Mouse (Mus musculus) urinary bladder, postnatal 36 days (tissue): Measurements from ENCODE around the gene Frmd5.
"Not testable (repeated sequence)": the region's sequence is repeated elsewhere in the genome, so short reads cannot be mapped to it uniquely, and the experiment has no call there.

Experiments
- DNase-seq, 2 experiments: peaks; one replicate each; pipeline ENCODE4 v3.0.0; 2022; ENCODE audit warnings: low spot score in 2 of 2, mixed read lengths in 1 of 2

Frmd5 gene

DNA sequence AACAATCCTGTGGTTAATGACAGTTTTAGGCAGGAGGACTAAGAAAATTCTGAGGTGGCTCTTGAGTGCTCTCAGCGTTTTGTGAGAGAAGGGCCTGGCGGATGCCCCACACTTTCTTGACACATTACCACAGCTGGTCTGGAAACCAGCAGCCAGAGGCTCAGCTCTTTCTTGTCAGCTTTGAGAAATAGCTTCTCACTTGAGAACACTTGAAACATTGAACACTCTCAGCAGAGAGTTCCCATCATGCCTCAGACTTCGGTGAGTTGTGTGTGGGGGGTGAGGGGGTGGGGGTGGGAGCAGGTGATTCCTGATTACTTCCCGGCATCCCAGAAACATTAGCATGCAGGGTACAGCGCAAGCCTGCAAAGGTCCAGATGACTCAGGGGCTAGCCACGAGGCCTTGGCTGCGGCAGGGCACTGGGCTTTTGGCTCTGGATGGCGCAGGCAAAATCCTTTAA is 231.1 kb downstream of the Frmd5 start:
- no peak for DNase-seq

DNA sequence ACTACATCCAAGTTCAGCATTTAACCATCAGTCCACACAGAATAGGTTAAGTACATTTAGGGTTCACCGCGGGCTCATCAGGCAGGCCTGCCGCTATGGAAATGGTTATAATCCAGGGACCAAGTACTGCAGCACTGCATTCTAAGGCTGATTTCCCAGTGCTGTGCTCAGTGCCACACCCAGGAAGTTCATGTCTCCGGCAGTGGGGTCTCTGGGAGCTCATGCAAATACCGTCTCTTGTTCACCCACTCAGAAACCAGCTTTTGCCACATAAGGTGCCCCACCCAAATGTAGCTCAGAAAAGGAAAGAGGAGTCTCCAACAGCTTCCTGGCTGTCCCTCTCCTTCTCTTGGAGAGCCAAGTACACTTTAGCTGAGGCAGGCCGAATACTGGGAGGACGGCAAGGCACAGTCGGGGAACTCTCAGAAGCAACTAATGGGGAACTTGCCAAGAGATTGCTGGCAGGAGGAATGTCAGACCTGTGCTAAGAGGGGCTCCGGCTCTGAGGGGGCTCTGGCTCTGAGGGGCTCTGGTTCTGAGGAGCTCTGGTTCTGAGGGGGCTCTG is 232.7 kb downstream of the Frmd5 start:
- DNase-seq: no peak

GRCm38 (mm10) chr2:121571780-121572179 is 235.1 kb downstream of the Frmd5 start:
- DNase-seq: peak; percentile 65 to 73

DNA sequence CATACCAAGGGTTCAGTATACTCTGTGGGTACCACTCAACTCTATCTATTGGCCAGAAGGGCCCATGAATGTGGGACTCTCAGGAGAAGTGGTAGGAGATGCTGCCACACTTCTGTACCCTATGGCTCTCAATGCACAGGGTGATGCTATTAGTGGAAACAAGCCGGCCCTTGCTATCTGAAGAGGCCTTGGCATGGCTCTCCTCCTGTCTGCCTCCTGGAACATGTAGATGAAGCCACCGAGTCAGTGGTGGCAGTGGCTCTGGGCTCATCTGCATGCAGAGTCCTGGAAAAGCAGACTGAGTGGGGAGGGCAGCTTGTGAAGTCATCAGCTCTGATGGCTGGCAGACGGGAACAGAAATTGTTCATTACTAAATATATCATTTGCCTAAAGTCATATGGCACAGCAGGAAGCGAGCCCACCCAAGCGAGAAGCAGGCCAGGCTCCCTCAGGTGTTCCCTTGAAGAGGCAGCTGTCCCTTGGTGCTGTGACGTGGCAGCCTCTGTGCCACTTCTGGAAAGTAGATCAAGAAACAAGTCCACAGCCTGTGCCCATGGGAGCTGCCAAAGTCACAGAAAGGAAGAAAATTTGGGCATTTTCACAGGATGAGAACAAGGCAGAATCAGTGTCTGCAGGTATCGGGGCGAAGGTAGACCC is 235.8 kb downstream of the Frmd5 start:
- DNase-seq: no peak

DNA sequence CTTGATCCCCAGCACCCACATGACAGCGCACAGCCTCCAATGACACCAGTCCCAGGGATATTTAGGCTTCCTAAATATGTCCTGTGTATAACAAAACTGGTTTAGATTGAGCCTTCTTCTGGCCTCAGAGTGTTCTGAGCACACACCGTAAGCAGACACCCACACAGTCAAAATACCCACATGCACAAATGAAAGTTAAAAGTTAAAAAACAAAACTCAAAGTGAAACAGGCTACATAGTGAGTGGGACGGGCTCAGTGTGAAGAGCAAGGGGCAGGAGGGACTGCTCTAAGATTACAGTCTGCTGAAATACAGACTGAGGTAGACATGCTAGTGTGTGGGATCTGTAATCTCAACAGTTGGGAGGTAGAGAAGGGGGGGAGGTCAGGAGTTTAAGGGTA is 236.8 kb downstream of the Frmd5 start:
- no peak for DNase-seq

DNA sequence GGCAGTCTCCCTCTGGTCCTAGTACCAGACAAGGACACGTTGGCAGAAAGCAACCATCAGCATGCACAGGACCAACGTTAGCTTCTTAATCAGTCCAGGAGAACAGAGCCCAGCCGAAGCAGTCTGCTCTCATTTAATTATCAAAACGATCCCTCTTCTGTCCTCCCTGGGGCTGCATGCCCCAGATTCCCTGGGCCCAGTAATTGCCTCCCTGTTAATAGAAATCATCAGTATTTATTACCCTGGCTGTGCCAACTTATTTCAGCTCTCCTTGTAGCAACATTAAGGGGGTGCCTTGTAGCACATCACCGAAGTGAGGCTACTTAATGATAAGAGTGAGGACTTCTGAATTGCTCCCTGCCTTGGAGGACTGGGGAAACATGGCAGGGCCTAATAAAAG is 241.0 kb downstream of the Frmd5 start:
- DNase-seq: no peak

DNA sequence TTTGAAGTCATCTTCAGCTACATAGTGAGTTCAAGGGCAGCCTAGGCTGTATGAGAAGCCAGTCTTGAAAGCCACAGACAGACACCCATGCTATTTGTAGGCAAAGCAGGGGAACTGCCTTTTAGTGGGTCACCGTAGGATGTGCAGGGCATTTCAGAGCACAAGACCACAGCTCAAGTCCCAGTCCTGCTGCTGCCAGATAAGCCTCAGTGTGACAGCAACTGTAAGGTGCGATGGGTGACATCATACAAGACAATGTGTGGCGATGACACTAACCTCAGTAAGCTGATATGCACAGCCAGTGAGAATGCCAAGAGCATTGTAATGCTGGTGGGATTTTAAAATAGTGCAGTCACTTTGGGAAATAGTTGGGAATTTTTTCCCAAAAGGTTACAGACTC is 243.8 kb downstream of the Frmd5 start:
- no peak for DNase-seq

GRCm38 (mm10) chr2:121551271-121551670 is 255.6 kb downstream of the Frmd5 start:
- DNase-seq: no peak

GRCm38 (mm10) chr2:121549630-121550029 is 257.3 kb downstream of the Frmd5 start:
- DNase-seq: no peak

DNA sequence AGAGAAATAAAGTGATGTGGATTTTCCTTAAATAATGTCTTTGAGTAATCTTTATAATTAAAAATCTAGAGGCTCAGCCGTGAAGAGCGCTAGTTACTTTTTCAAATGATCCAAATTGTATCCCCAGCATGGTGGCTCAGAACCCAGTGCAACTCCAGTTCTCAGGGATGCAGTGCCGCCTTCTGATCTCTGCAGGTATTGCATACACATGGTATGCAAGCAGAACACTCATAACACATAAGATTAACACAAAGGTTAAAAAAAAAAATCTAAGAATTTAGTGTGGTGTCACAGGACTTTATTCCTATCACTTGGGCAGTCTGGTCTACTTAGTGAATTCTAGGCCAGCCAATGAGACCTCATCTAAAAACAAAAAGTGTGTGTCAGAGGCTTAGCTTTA is 262.1 kb downstream of the Frmd5 start:
- DNase-seq: no peak

DNA sequence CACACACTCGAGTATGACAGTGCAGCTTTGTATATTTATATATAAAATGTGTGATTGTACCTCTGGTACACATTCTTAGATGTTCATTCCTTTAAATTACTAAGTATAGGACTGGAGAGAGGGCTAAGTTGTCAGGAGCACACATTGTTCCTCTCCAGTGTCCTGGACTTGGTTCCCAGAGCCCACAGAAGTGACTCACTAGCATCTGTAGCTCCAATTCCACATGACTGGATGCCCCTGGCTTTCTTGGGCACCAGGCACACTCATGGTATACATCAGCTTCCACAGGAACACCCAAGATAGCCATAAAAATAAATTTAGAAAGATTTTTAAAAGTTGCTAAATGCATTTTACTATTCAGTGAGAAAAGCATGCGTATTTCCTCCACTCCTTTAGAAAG is 281.8 kb downstream of the Frmd5 start:
- DNase-seq: no peak

- not testable (repeated sequence) for DNase-seq
Measured at GRCm38 (mm10) chr2:121522830-121523229, 284.1 kb downstream of the Frmd5 start.

GRCm38 (mm10) chr2:121522006-121522405 is 284.9 kb downstream of the Frmd5 start:
- DNase-seq: no peak

- DNase-seq: not testable (repeated sequence)
Measured at GRCm38 (mm10) chr2:121518711-121519110, 288.2 kb downstream of the Frmd5 start.

- no peak for DNase-seq
Measured at GRCm38 (mm10) chr2:121518106-121518505, 288.8 kb downstream of the Frmd5 start.

- no peak for DNase-seq
Measured at GRCm38 (mm10) chr2:121514211-121514610, 292.7 kb downstream of the Frmd5 start.

DNA sequence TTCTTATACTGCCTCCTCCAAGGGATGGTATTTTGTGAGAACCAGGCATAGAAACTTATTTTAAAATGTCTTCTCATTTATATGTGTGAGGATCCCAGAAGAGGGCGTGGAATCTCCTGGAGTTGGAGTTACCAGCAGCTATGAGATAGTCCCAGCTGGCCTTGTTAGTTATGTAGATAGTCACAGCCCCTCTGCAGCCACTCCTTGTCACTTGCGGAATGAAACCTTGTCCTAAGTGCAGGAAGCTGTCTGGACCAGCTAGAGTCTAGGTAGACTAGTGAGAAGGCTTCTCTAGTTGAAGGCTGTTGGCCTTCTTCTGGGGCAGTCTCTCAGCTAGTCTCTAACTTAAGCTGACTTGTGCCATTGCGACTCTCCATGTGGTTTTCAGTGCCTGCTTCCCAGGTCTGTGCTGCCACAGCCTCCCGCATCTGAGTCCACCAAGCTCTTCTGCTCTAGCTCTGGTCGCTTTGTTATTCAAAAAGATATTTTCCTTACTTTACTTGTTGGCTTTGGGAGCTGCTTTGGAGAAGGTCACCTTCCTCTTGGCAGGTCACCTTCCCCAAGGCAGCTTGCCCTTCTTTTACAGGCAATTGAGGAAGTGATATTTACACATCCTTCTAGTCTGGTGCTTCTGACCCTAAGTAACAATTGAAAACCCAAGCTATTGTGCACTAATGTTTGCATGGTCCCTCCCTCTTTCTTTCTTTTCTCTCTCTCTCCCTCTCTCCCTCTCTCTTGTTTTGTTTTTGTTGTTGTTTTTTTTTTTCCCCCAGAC is 293.7 kb downstream of the Frmd5 start:
- DNase-seq: not testable (repeated sequence)

GRCm38 (mm10) chr2:121511401-121511800 is 295.5 kb downstream of the Frmd5 start:
- no peak for DNase-seq

- DNase-seq: peak; percentile 69 to 83
Measured at GRCm38 (mm10) chr2:121509584-121509983, 297.3 kb downstream of the Frmd5 start.

GRCm38 (mm10) chr2:121507951-121508330 is 298.9 kb downstream of the Frmd5 start:
- no peak for DNase-seq

GRCm38 (mm10) chr2:121507173-121507950 is 299.5 kb downstream of the Frmd5 start:
- DNase-seq: no peak
